Mouse (Mus musculus) gastrocnemius, postnatal 14 days (tissue): ENCODE results near the gene Hist1h2af. TPM values are rescaled to one million over a fixed set of nuclear protein-coding genes. Genes with fewer than 3 reads are reported as not detected.

ENCODE experiments used
- microRNA-seq, 2 experiments: library from miRNA; unstranded; fragments of <30 nt; microRNA quantifications; one replicate each; pipeline ENCODE4 v1.2.0; 2021
- total RNA-seq, 2 experiments: library from RNA; stranded (reverse); gene quantifications; 2 replicates each; pipeline ENCODE4 v1.2.3; 2021

Gene Hist1h2af
- total RNA-seq, 2 experiments from 2014 or later, result 61.2 to 77.1 TPM

Small RNA genes lying within 50 kb of the gene (microRNA-seq; reads per million reads assigned to microRNA genes)
- gene Gm44297, result 0 reads per million in 2 experiments
- 0 reads per million in 2 experiments for gene Gm44359
- 0 reads per million in 2 experiments for gene Gm44394
- 0 reads per million in 2 experiments for gene n-TStga1

Other genes with a start within 250 kb of the Hist1h2af start
- 10 to 100 TPM; 11.5 TPM for gene Zfp322a, start 164.7 kb upstream of the Hist1h2af start, total RNA-seq
- gene Abt1, start 110.0 kb upstream of the Hist1h2af start, total RNA-seq, result 1 to 10 TPM; 4.5 to 4.7 TPM
- gene Btn1a1, start 68.0 kb upstream of the Hist1h2af start, total RNA-seq, result not detected
- not detected for gene Btn2a2, start 45.0 kb upstream of the Hist1h2af start, total RNA-seq
- 100 to 1,000 TPM; 281 to 294 TPM for gene Hist1h4h, start 2.9 kb upstream of the Hist1h2af start, total RNA-seq
- gene Hist1h3g, start 1.5 kb downstream of the Hist1h2af start, total RNA-seq, result 10 to 100 TPM; 19.9 to 21.2 TPM
- gene Hist1h2bh, start 9.5 kb downstream of the Hist1h2af start, total RNA-seq, result 1 to 10 TPM; 5.5 to 5.7 TPM
- 10 to 100 TPM; 24.2 to 25.2 TPM for gene Hist1h3f, start 10.1 kb downstream of the Hist1h2af start, total RNA-seq
- gene Hist1h4f, start 17.7 kb downstream of the Hist1h2af start, total RNA-seq, result 100 to 1,000 TPM; 118 to 120 TPM
- gene Hist1h1d, start 19.4 kb downstream of the Hist1h2af start, total RNA-seq, result 1 to 10 TPM; 8.2 to 9.3 TPM
- 10 to 100 TPM; 54.8 to 55.8 TPM for gene Hist1h3e, start 28.5 kb downstream of the Hist1h2af start, total RNA-seq
- gene Hist1h2ae, start 37.3 kb downstream of the Hist1h2af start, total RNA-seq, result 10 to 100 TPM; 15.2 to 16.6 TPM
- 100 to 1,000 TPM; 102 to 113 TPM for gene Hist1h2bg, start 37.5 kb downstream of the Hist1h2af start, total RNA-seq
- gene Hist1h2bf, start 40.3 kb downstream of the Hist1h2af start, total RNA-seq, result 10 to 100 TPM; 47.0 to 49.6 TPM
- 10 to 100 TPM; 13.9 to 14.8 TPM for gene Hist1h2ad, start 40.5 kb downstream of the Hist1h2af start, total RNA-seq
- 10 to 100 TPM; 13.5 to 15.2 TPM for gene Hist1h3d, start 41.9 kb downstream of the Hist1h2af start, total RNA-seq
- 10 to 100 TPM; 88.4 to 95.8 TPM for gene Hist1h4d, start 47.7 kb downstream of the Hist1h2af start, total RNA-seq
- gene Hist1h2be, start 87.2 kb downstream of the Hist1h2af start, total RNA-seq, result 10 to 100 TPM; 25.3 to 25.8 TPM
- gene Hist1h1e, start 88.7 kb downstream of the Hist1h2af start, total RNA-seq, result 100 to 1,000 TPM in 1 of 2 experiments, 10 to 100 TPM in 1; 91.2 to 121 TPM
- gene Hist1h2ac, start 150.0 kb downstream of the Hist1h2af start, total RNA-seq, result 1 to 10 TPM; 3.1 to 3.7 TPM
- 10 to 100 TPM; 75.5 to 80.0 TPM for gene Hist1h2bc, start 150.3 kb downstream of the Hist1h2af start, total RNA-seq
- not detected for gene Hist1h1t, start 161.9 kb downstream of the Hist1h2af start, total RNA-seq
- gene Hist1h4c, start 164.5 kb downstream of the Hist1h2af start, total RNA-seq, result 10 to 100 TPM; 94.2 to 99.8 TPM
- 10 to 100 TPM; 15.3 to 17.6 TPM for gene Hfe, start 176.9 kb downstream of the Hist1h2af start, total RNA-seq
- gene Hist1h1c, start 204.9 kb downstream of the Hist1h2af start, total RNA-seq, result 100 to 1,000 TPM; 258 to 269 TPM
- 10 to 100 TPM; 31.6 to 33.2 TPM for gene Hist1h3c, start 211.7 kb downstream of the Hist1h2af start, total RNA-seq
- 10 to 100 TPM; 42.8 to 44.6 TPM for gene Hist1h2bb, start 212.8 kb downstream of the Hist1h2af start, total RNA-seq
- 10 to 100 TPM; 67.6 to 81.2 TPM for gene Hist1h2ab, start 217.2 kb downstream of the Hist1h2af start, total RNA-seq
- 10 to 100 TPM; 86.8 to 91.4 TPM for gene Hist1h3b, start 218.4 kb downstream of the Hist1h2af start, total RNA-seq
- gene Hist1h4b, start 223.1 kb downstream of the Hist1h2af start, total RNA-seq, result 10 to 100 TPM; 56.8 to 62.2 TPM
- 10 to 100 TPM; 55.4 to 68.5 TPM for gene Hist1h4a, start 227.3 kb downstream of the Hist1h2af start, total RNA-seq
- gene Hist1h3a, start 228.5 kb downstream of the Hist1h2af start, total RNA-seq, result 10 to 100 TPM; 70.9 to 73.7 TPM
- gene Hist1h1a, start 229.8 kb downstream of the Hist1h2af start, total RNA-seq, result 10 to 100 TPM; 45.7 to 47.5 TPM
- not detected for gene Trim38, start 236.0 kb downstream of the Hist1h2af start, total RNA-seq